Mouse (Mus musculus) cerebral cortex, adult 2 months (tissue): Measurements from ENCODE around the gene Slc16a8.

ENCODE experiments used
- WGBS: fragments of 180-500 bp; shearing (Covaris S2); methylation state at CpG from one replicate; pipeline ENCODE4 v1.1.7; 2018; 5-methylcytosine and 5-hydroxymethylcytosine counted together

Gene Slc16a8

GRCm38 (mm10) chr15:79262786-79263309, 8.3 kb upstream of the Slc16a8 start:
- WGBS: 87% methylated on average over 3 of the region's 3 CpGs

- WGBS: 17% methylated on average over 13 of the region's 13 CpGs
These were observed 7.8 kb upstream of the Slc16a8 start for GRCm38 (mm10) chr15:79262375-79262774.

GRCm38 (mm10) chr15:79261757-79262156, 7.2 kb upstream of the Slc16a8 start:
- WGBS: 1% methylated on average over 28 of the region's 28 CpGs

GRCm38 (mm10) chr15:79261095-79261725, 6.6 kb upstream of the Slc16a8 start:
- 1% methylated on average over 62 of the region's 62 CpGs for WGBS

- WGBS: 44% methylated on average over 17 of the region's 17 CpGs
These were observed 4.0 kb upstream of the Slc16a8 start for GRCm38 (mm10) chr15:79258521-79258920.

- WGBS: 31% methylated on average over 24 of the region's 24 CpGs
These were observed 2.0 kb downstream of the Slc16a8 start for GRCm38 (mm10) chr15:79252580-79252979.

- 4% methylated on average over 61 of the region's 61 CpGs for WGBS
These were observed 2.6 kb downstream of the Slc16a8 start for GRCm38 (mm10) chr15:79251781-79252491.

GRCm38 (mm10) chr15:79251168-79251567, 3.4 kb downstream of the Slc16a8 start:
- WGBS: 40% methylated on average over 7 of the region's 7 CpGs

GRCm38 (mm10) chr15:79250236-79250635, 4.3 kb downstream of the Slc16a8 start:
- WGBS: 83% methylated on average over 2 of the region's 2 CpGs

- 85% methylated on average over 3 of the region's 3 CpGs for WGBS
These were observed 9.2 kb downstream of the Slc16a8 start for GRCm38 (mm10) chr15:79245321-79245720.

- WGBS: 61% methylated on average over 7 of the region's 7 CpGs
These were observed 10.3 kb downstream of the Slc16a8 start for GRCm38 (mm10) chr15:79244071-79244893.

- WGBS: 6% methylated on average over 10 of the region's 10 CpGs
These were observed 11.1 kb downstream of the Slc16a8 start for GRCm38 (mm10) chr15:79243234-79244042.

- 40% methylated on average over 13 of the region's 13 CpGs for WGBS
These were observed 11.9 kb downstream of the Slc16a8 start for GRCm38 (mm10) chr15:79242574-79243233.

GRCm38 (mm10) chr15:79238036-79238435, 16.5 kb downstream of the Slc16a8 start:
- 72% methylated on average over 6 of the region's 6 CpGs for WGBS

- 70% methylated on average over 9 of the region's 9 CpGs for WGBS
These were observed 19.3 kb downstream of the Slc16a8 start for GRCm38 (mm10) chr15:79235268-79235667.

GRCm38 (mm10) chr15:79229058-79229821, 25.3 kb downstream of the Slc16a8 start, which contains the start of the genes Pick1 and Gm49486:
Gene Pick1, plus strand, starts transcription at chr15:79229173.
Gene Gm49486, plus strand, starts transcription at chr15:79229391.
- WGBS: under 1% methylated on average over 51 of the region's 51 CpGs

GRCm38 (mm10) chr15:79225780-79226179, 28.8 kb downstream of the Slc16a8 start:
- 71% methylated on average over 2 of the region's 2 CpGs for WGBS

GRCm38 (mm10) chr15:79224685-79225084, 29.9 kb downstream of the Slc16a8 start:
- 11% methylated on average over 5 of the region's 5 CpGs for WGBS

- WGBS: 14% methylated on average over 5 of the region's 5 CpGs
These were observed 30.9 kb downstream of the Slc16a8 start for GRCm38 (mm10) chr15:79223641-79224040.

GRCm38 (mm10) chr15:79219572-79219971, 35.0 kb downstream of the Slc16a8 start:
- WGBS: 46% methylated on average over 1 of the region's 1 CpGs
